Mouse (Mus musculus): ENCODE measurements around the gene Mink1. TPM values are rescaled to one million over a fixed set of nuclear protein-coding genes. Genes with fewer than 3 reads are reported as not detected.

Mink1 gene
- polyA plus RNA-seq, 1 experiment from 2014 or later, result 12.1 TPM

DNA sequence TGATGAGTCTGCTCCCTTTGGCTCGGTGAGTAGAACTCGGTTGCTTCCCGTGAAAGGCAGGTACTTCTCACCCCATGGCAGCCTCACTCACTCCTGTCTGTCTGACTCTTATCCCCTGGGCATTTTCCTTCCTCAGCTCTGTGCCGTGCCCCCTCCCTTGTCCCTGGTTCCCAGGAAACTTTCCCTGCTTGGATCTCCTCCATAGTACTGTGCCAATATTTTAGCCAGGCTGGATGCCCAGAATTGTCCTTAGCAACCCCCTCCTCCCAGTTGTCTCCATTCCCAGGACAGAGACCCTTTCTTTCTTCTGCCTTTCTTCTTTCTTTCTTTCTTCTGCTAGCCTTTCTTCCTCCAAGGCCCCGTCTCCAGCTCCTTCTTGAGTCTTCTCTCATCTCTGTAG, 21.3 kb upstream of the Mink1 start:
- no peak for TF ChIP-seq CTCF (IDR thresholded peaks at IDR 0.05; ENCODE audit: low read depth)
- 79% methylated on average over 5 of the region's 5 CpGs for WGBS
- ATAC-seq (replicated peaks; ENCODE audit: low FRiP score, low read depth) (no peak), DNase-seq (ENCODE audit: low spot score) (no peak)
- H3K27me3 ChIP-seq (ENCODE audit: insufficient read depth, low read length), result no peaks in the 10 kb centered on the region
- 0 out of 2 replicates have a peak, but pooled peaks cover 4% of the 10 kb centered on the region for H3K36me3 ChIP-seq (ENCODE audit: insufficient read depth, low read length)
- no peaks in the 10 kb centered on the region for H3K9me3 ChIP-seq (replicated peaks; ENCODE audit: low read length)
- H3K9ac ChIP-seq (ENCODE audit: low read depth, low read length), result no peak overlapping the region
- 0 out of 2 replicates have a peak, but pooled peaks cover 4% of the 10 kb centered on the region for H3K4me1 ChIP-seq (replicated peaks; ENCODE audit: insufficient read depth, low read length)
- no peak overlapping the region for H3K4me3 ChIP-seq (replicated peaks; ENCODE audit: low read depth, low read length)
- no peak overlapping the region for H3K4me2 ChIP-seq (ENCODE audit: low read length)
- no peak overlapping the region for H3K27ac ChIP-seq

DNA sequence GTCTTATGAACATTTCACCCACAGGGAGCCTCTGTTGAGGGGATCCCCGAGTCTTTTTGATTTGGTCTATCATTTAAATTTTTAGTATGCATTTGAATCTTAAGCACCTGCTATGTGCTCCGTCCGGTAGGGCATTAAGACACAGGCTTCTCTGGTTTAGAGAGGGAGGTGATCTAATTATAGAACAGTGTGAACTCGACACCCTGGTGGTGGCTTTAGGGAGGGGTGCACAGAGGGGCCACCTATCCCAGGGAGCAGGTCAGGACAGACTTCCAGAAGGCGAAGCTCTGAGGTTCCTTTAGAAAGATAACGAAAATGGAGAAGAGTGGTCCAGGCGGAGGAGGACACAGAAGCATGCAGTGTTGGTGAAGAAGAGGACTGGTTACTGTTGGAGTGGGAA, 18.2 kb upstream of the Mink1 start:
- H3K4me3 ChIP-seq (replicated peaks; ENCODE audit: low read depth, low read length), result no peak overlapping the region
- TF ChIP-seq CTCF (IDR thresholded peaks at IDR 0.05; ENCODE audit: low read depth), result no peak
- 0 out of 2 replicates have a peak, but pooled peaks cover 4% of the 10 kb centered on the region for H3K36me3 ChIP-seq (ENCODE audit: insufficient read depth, low read length)
- 0 out of 2 replicates have a peak, but pooled peaks cover 4% of the 10 kb centered on the region for H3K4me1 ChIP-seq (replicated peaks; ENCODE audit: insufficient read depth, low read length)
- ATAC-seq (replicated peaks; ENCODE audit: low FRiP score, low read depth) (no peak), DNase-seq (ENCODE audit: low spot score) (no peak)
- H3K27ac ChIP-seq, result no peak overlapping the region
- WGBS, result 54% methylated on average over 7 of the region's 7 CpGs
- no peak overlapping the region for H3K4me2 ChIP-seq (ENCODE audit: low read length)
- no peaks in the 10 kb centered on the region for H3K9me3 ChIP-seq (replicated peaks; ENCODE audit: low read length)
- H3K9ac ChIP-seq (ENCODE audit: low read depth, low read length), result no peak overlapping the region
- H3K27me3 ChIP-seq (ENCODE audit: insufficient read depth, low read length), result no peaks in the 10 kb centered on the region

DNA sequence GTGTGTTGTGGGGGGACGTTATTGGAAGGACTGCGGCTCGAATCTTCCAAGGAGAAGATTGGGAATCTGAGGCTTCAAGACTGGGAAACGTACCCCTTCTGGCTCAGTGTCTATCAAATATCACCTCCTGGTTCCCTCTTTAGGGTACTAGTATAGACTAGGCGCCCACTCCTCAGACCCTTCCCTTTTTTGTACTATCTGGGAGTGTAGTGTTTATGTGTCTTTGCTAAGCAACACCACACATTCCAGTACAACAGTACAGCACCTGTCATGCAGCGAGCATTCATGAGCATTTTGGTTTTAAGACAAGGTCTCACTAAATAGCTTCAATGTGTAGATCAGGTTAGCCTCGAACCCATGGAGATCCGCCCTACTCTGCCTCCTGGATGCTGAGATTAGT, 11.2 kb upstream of the Mink1 start:
- H3K4me1 ChIP-seq (replicated peaks; ENCODE audit: insufficient read depth, low read length), result no peaks in the 10 kb centered on the region
- no peak overlapping the region for H3K9ac ChIP-seq (ENCODE audit: low read depth, low read length)
- no peak overlapping the region for H3K4me2 ChIP-seq (ENCODE audit: low read length)
- no peak overlapping the region for H3K27ac ChIP-seq
- DNase-seq (ENCODE audit: low spot score), result no peak
- H3K27me3 ChIP-seq (ENCODE audit: insufficient read depth, low read length), result no peaks in the 10 kb centered on the region
- no peak for TF ChIP-seq CTCF (IDR thresholded peaks at IDR 0.05; ENCODE audit: low read depth)
- H3K4me3 ChIP-seq (replicated peaks; ENCODE audit: low read depth, low read length), result no peak overlapping the region
- H3K36me3 ChIP-seq (ENCODE audit: insufficient read depth, low read length), result no peaks in the 10 kb centered on the region
- ATAC-seq (replicated peaks; ENCODE audit: low FRiP score, low read depth), result no peak
- no peaks in the 10 kb centered on the region for H3K9me3 ChIP-seq (replicated peaks; ENCODE audit: low read length)
- 90% methylated on average over 8 of the region's 8 CpGs for WGBS

DNA sequence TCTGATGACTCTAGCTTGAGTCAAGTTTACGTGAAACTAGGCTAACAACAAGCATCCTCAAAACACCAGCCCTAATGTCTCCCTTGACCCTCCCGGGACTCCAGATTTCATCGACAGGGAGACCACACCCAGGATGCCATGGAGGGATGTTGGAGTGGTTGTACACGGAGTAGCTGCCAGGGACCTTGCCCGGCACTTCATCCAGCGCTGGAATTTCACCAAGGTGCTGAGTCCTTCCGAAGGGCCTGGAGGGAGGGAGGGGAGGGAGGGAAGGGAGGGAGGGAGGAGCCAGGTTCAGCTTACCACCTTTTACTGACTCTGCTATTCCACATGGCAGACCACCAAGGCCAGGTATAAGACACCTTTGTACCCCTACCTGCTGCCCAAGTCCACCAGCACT, 8.7 kb upstream of the Mink1 start:
- no peaks in the 10 kb centered on the region for H3K36me3 ChIP-seq (ENCODE audit: insufficient read depth, low read length)
- H3K9ac ChIP-seq (ENCODE audit: low read depth, low read length), result no peak overlapping the region
- DNase-seq (ENCODE audit: low spot score) (no peak), ATAC-seq (replicated peaks; ENCODE audit: low FRiP score, low read depth) (no peak)
- no peaks in the 10 kb centered on the region for H3K27me3 ChIP-seq (ENCODE audit: insufficient read depth, low read length)
- no peak overlapping the region for H3K4me3 ChIP-seq (replicated peaks; ENCODE audit: low read depth, low read length)
- H3K4me1 ChIP-seq (replicated peaks; ENCODE audit: insufficient read depth, low read length), result no peaks in the 10 kb centered on the region
- no peak overlapping the region for H3K27ac ChIP-seq
- no peak overlapping the region for H3K4me2 ChIP-seq (ENCODE audit: low read length)
- WGBS, result 21% methylated on average over 7 of the region's 7 CpGs
- H3K9me3 ChIP-seq (replicated peaks; ENCODE audit: low read length), result no peaks in the 10 kb centered on the region
- TF ChIP-seq CTCF (IDR thresholded peaks at IDR 0.05; ENCODE audit: low read depth), result no peak

DNA sequence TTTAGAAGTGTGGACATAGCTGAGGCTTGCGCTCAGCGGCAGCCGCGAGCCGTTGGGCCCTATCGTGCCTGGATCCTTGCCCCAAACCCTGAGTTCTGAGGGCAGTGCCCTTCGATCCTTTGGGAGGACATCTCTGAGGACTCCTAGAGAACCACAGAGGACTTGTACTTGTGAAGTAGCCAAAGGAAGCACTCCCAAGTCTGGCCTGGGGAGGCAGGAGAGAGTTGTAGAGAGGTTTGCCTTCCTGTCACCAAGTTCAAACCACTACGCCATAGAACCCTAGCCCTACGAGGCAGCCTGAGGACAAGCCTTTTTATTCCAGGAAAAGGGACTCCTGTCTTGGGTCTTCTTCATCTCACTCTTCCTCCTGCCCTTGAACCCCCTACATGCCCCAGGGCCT, 5.1 kb upstream of the Mink1 start:
- Histone ChIP-seq H3K9me3 (replicated peaks; ENCODE audit: low read length) (no peaks in the 10 kb centered on the region), H3K4me3 (replicated peaks; ENCODE audit: low read depth, low read length) (no peak overlapping the region), H3K27ac (no peak overlapping the region), H3K4me1 (replicated peaks; ENCODE audit: insufficient read depth, low read length) (0 out of 2 replicates have a peak, but pooled peaks cover 2% of the 10 kb centered on the region), H3K36me3 (ENCODE audit: insufficient read depth, low read length) (no peaks in the 10 kb centered on the region), H3K9ac (ENCODE audit: low read depth, low read length) (no peak overlapping the region), H3K4me2 (ENCODE audit: low read length) (no peak overlapping the region), H3K27me3 (ENCODE audit: insufficient read depth, low read length) (no peaks in the 10 kb centered on the region)
- WGBS, result 93% methylated on average over 9 of the region's 9 CpGs
- no peak for TF ChIP-seq CTCF (IDR thresholded peaks at IDR 0.05; ENCODE audit: low read depth)
- DNase-seq (ENCODE audit: low spot score), result no peak
- no peak for ATAC-seq (replicated peaks; ENCODE audit: low FRiP score, low read depth)

DNA sequence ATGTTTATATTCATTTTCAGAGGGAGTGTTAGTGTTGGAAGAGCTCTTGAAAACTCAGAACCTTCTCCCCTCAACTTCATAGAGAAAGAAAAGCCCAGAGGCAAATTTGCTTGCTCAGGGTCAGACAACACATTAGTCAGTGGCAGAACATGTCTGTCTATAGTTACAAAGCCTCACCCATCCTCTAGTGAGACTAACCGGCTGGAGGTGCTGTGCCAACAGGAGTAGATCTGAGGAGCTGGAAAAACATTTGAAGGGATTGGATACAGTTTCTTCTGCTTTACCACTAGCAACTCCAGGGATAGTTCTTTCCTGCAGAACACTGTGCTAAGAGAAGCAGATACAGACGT, 769 bp upstream of the Mink1 start:
- peak overlapping the region; percentile 94 for H3K27ac ChIP-seq
- DNase-seq (ENCODE audit: low spot score) (no peak), ATAC-seq (replicated peaks; ENCODE audit: low FRiP score, low read depth) (peak; percentile 5; the same call in 1 of the 2 replicates)
- H3K9me3 ChIP-seq (replicated peaks; ENCODE audit: low read length), result no peaks in the 10 kb centered on the region
- peaks cover 15% of the 10 kb centered on the region; the same call in 1 of the 2 replicates for H3K4me1 ChIP-seq (replicated peaks; ENCODE audit: insufficient read depth, low read length)
- H3K9ac ChIP-seq (ENCODE audit: low read depth, low read length), result no peak overlapping the region
- H3K4me3 ChIP-seq (replicated peaks; ENCODE audit: low read depth, low read length), result peak overlapping the region; percentile 96
- H3K27me3 ChIP-seq (ENCODE audit: insufficient read depth, low read length), result no peaks in the 10 kb centered on the region
- TF ChIP-seq CTCF (IDR thresholded peaks at IDR 0.05; ENCODE audit: low read depth), result peak; percentile 33; the same call in 1 of the 2 replicates
- peak overlapping the region; percentile 96 for H3K4me2 ChIP-seq (ENCODE audit: low read length)
- no peaks in the 10 kb centered on the region for H3K36me3 ChIP-seq (ENCODE audit: insufficient read depth, low read length)
- 0% methylated on average over 2 of the region's 2 CpGs for WGBS

DNA sequence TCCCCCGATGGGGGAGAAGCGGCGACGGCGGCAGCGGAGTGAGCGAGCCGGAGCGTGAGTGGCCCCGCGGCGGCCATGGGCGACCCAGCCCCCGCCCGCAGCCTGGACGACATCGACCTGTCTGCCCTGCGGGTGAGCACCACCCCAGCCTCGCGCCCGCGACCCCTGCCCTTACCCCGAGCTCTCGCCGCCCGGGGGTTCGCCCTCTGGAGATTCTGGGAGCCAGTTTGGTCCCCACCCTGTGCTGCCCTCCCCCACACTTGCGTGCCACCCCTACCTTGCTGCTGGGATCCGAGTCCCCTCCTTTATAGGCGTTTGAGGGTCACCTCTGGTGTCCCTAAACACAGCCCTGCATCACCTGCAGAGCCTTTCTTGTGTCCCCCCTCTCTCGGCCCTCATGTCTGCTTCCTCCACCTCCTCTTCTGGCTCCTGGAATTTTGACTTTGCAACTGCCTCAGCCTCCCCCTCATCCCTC, 351 bp downstream of the Mink1 start:
- TF ChIP-seq CTCF (IDR thresholded peaks at IDR 0.05; ENCODE audit: low read depth), result no peak
- WGBS, result 0% methylated on average over 28 of the region's 31 CpGs
- ATAC-seq (replicated peaks; ENCODE audit: low FRiP score, low read depth) (no peak; the same call in none of the 2 replicates), DNase-seq (ENCODE audit: low spot score) (no peak)
- H3K36me3 ChIP-seq (ENCODE audit: insufficient read depth, low read length), result no peaks in the 10 kb centered on the region
- peaks cover 17% of the 10 kb centered on the region; the same call in 1 of the 2 replicates for H3K4me1 ChIP-seq (replicated peaks; ENCODE audit: insufficient read depth, low read length)
- peak overlapping the region; percentile 96 for H3K4me3 ChIP-seq (replicated peaks; ENCODE audit: low read depth, low read length)
- H3K27ac ChIP-seq, result peak overlapping the region; percentile 94
- H3K27me3 ChIP-seq (ENCODE audit: insufficient read depth, low read length), result no peaks in the 10 kb centered on the region
- no peaks in the 10 kb centered on the region for H3K9me3 ChIP-seq (replicated peaks; ENCODE audit: low read length)
- H3K4me2 ChIP-seq (ENCODE audit: low read length), result peak overlapping the region; percentile 96
- peak overlapping the region; percentile 88 for H3K9ac ChIP-seq (ENCODE audit: low read depth, low read length)

Measured in kidney, postnatal 0 days (tissue).